Mouse (Mus musculus): ENCODE data around the gene Heatr1. TPM values are rescaled to one million over a fixed set of nuclear protein-coding genes. Genes with fewer than 3 reads are reported as not detected.

Heatr1 gene
- total RNA-seq, 2 experiments from 2014 or later, result 10.0 to 14.3 TPM

Other genes starting within 250 kb of the Heatr1 start
- gene Mtr, start 136.9 kb upstream of the Heatr1 start, total RNA-seq (2015; ENCODE audit: low replicate concordance), result 15.5 and 17.2 TPM in 2 replicates
- 25.9 and 42.1 TPM in 2 replicates for gene Mtr, start 136.9 kb upstream of the Heatr1 start, total RNA-seq (2017; ENCODE audit: low replicate concordance)
- 2.9 TPM in 1 of 2 replicates, not detected in the other for gene Actn2, start 54.3 kb upstream of the Heatr1 start, total RNA-seq (2015; ENCODE audit: low replicate concordance)
- not detected in 2 replicates for gene Actn2, start 54.3 kb upstream of the Heatr1 start, total RNA-seq (2017; ENCODE audit: low replicate concordance)
- 17.2 and 28.8 TPM in 2 replicates for gene Lgals8, start 69.9 kb downstream of the Heatr1 start, total RNA-seq (2015; ENCODE audit: low replicate concordance)
- 15.1 and 16.4 TPM in 2 replicates for gene Lgals8, start 69.9 kb downstream of the Heatr1 start, total RNA-seq (2017; ENCODE audit: low replicate concordance)
- 1.3 and 1.4 TPM in 2 replicates for gene Edaradd, start 125.4 kb downstream of the Heatr1 start, total RNA-seq (2015; ENCODE audit: low replicate concordance)
- gene Edaradd, start 125.4 kb downstream of the Heatr1 start, total RNA-seq (2017; ENCODE audit: low replicate concordance), result 0.90 and 1.1 TPM in 2 replicates
- gene Ero1lb, start 170.8 kb downstream of the Heatr1 start, total RNA-seq (2015; ENCODE audit: low replicate concordance), result 4.2 and 4.3 TPM in 2 replicates
- gene Ero1lb, start 170.8 kb downstream of the Heatr1 start, total RNA-seq (2017; ENCODE audit: low replicate concordance), result 1.5 and 2.1 TPM in 2 replicates